Mouse (Mus musculus): ENCODE results near the gene Gm5431.
"Not testable (repeated sequence)": the region's sequence is repeated elsewhere in the genome, so short reads cannot be mapped to it uniquely, and the experiment has no call there.

The Gm5431 gene

DNA sequence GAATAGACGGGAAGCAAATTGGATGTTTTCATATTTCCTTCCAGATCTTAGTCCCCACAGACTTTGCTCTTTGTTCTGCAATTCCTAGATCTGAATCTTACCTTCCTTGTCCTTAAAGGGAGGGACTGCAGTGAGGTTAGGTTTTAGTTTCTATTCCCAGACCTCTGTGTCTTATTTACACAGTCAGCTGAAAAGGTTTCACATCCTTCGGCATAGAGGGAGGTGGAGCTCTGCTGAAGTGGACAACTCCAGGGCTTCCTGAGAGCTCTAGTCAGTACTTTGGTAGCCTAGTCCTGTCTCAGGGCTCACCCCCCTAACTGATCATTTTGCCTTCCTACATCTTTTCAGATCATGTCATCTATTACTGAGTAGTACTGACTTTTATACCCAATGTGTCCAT, at the start of gene Gm5431:
Gene Gm5431, minus strand, starts transcription at position 194 of the 400 bp plus-strand sequence.
- CTCF ChIA-PET, result no interaction called here

- CTCF ChIA-PET, result interaction anchor here (0.7 kb wide), 1 partner anchor 76 kb away, joined by 4 read pairs; no protein-coding TSS in a partner anchor
Observed at GRCm38 (mm10) chr11:48946090-48946489, 44.1 kb upstream of the Gm5431 start, which contains the start of gene Psme2b. Gene Psme2b (minus strand): TSS chr11:48946190.

DNA sequence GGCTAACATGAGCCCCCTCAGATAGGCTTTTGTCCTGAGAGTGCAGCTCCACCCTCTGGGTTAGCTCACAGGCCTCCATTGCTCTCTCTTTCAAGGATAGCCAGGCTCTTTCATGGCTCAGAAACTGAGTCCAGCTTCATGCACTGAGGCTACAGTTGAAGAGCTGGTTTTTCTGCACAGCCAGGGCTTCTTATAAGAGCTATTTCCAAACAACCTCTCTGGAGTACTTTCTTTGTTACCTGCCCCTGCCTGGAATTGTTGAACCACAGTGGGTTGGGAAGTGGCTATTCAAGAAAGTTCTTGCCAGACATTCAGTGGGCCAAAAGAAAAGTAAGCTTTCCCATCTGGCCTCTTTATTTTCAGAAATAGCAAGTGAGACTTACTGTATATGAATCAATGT, 37.3 kb upstream of the Gm5431 start:
- CTCF ChIA-PET, result not testable (repeated sequence)

- CTCF ChIA-PET, result not testable (repeated sequence)
Observed at GRCm38 (mm10) chr11:48935291-48935690, 33.3 kb upstream of the Gm5431 start.

GRCm38 (mm10) chr11:48933923-48934322, 31.9 kb upstream of the Gm5431 start:
- CTCF ChIA-PET, result interaction anchor here (0.8 kb wide), 1 partner anchor 1108 kb away, joined by 3 read pairs; no protein-coding TSS in a partner anchor

DNA sequence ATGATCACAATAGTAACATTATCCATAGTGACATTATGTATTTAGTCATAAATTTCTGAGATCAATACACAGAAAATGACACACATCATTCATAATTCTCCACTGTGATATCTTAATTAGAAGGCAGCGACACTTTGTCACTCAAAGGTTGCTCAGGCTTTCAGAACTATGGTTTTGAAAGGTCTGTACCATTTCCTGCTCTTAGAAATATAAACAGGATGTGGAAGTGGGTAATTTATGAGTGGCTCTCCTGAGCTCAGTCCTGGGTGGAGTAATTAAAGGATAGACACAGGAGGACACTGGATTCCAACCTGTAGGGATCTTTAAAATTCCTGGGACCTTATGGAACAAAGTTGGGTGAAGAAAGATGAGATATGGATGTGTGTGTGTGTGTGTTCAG, 31.4 kb upstream of the Gm5431 start:
- CTCF ChIA-PET, result not testable (repeated sequence)

DNA sequence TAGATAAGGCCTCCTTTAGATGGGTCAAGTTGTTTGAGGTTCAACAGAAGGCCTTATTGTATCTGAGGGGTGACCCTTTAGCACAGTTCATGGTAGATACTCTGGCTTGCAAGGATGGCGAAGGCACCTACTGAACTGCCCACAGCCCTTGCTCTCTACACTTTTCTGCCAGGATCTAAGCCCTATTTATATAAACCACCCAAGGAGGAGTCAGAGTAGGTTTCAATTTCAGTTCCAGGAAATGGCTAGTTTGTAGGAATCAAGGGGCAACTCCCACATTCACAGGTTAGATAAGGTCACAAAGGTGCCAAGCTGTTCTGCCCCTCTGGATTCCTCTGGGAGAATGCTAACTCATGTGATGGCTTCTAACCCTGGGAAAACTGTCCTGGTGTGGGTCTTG, 26.1 kb upstream of the Gm5431 start:
- CTCF ChIA-PET, result interaction anchor here (0.5 kb wide), 1 partner anchor 112 kb away, joined by 4 read pairs; no protein-coding TSS in a partner anchor

DNA sequence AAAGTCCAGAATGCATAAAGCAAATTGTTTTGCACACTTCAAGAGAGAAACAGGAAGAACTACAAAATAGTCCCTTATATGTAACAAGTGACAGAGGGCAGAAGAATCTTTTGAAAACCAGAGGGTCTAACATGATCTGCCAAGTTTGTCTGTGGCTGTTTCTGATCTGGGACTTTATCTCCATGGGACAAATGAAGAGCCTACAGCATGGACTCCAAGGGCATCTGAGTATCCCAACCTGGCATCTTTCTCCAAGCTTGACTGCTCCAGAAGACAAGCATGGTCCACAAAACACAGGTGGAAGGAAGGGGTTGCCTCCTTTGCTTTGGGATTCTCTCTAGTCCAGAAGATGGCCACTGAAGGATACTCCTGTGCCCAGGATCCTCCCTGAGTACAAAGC, 24.4 kb upstream of the Gm5431 start:
- CTCF ChIA-PET, result not testable (repeated sequence)

DNA sequence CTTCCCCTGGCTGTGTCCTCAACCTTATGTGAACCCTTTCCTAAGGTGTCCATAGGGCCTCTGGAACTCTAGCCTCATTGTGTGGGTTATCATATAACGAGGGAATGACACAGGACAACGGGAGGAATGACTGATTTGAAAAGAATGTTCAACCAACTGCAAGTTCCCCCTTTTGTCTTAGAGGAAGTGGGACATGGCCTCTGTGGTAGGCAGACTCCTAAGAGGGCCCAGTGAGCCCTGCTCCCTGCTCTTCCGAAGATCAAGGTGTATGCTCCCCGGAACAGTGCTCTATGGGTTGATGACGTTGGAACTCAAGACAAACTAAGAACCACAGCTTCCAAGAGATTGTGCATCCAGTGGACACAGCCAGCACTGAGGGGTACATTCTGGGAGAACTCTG, 21.8 kb upstream of the Gm5431 start:
- CTCF ChIA-PET, result not testable (repeated sequence)

DNA sequence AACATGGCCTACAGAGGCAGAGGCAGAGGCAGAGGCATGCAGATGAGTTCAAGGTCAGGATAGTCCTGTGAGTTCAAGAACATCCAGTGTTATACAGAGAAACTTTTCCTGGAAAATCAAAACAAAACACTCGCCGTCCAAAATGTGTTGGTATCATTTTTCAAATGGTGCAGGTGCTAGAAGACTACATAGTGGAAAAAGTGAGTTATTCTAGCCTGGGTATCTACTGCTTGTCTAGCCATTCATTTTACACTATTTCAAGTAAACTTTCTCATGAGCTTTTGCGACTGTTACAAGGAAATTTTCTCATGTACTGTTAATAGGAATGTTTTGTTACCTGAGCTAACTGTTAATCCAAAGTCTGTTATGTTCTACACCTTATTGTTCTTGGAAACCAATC, 16.4 kb upstream of the Gm5431 start:
- CTCF ChIA-PET, result no interaction called here

DNA sequence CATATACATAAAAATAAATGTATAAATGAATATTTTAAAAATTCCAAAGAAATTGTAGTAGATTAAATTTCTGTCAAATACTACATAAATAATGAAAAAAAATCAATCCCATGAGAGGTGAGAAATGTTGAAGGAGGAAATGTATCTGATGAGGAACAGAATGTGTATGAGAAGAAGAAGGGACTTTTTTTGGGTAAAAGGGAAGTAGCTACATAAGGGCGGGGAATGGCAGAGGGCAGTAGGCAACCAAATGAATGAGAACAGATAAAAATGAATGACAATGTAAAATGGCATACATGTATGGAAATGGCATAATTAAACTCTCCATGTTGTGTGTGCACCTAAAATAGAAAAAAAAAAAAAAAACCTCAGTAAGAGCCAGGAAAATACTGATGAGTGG, 11.6 kb upstream of the Gm5431 start:
- CTCF ChIA-PET, result no interaction called here

DNA sequence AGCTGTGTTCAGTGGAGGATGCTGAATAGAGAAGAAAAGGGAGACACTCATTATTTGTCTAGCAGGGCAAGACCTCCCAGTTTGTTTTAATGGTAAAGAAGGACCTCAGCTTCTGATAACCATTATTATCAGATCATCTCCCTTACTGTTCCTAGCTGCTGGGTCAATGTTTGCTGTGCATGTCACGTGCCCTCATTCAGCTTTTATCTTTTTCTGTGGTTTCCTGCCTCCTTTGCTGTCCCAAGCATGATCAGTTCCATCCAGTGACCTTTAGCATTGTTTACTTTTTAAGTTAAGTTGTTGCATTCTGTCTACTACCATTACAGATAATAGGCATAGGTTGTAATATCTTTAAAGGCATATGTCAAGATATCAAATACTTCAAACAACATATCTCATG, 6.4 kb upstream of the Gm5431 start:
- CTCF ChIA-PET, result no interaction called here

- CTCF ChIA-PET, result not testable (repeated sequence)
Observed at GRCm38 (mm10) chr11:48901567-48901930, 465 bp downstream of the Gm5431 start.

DNA sequence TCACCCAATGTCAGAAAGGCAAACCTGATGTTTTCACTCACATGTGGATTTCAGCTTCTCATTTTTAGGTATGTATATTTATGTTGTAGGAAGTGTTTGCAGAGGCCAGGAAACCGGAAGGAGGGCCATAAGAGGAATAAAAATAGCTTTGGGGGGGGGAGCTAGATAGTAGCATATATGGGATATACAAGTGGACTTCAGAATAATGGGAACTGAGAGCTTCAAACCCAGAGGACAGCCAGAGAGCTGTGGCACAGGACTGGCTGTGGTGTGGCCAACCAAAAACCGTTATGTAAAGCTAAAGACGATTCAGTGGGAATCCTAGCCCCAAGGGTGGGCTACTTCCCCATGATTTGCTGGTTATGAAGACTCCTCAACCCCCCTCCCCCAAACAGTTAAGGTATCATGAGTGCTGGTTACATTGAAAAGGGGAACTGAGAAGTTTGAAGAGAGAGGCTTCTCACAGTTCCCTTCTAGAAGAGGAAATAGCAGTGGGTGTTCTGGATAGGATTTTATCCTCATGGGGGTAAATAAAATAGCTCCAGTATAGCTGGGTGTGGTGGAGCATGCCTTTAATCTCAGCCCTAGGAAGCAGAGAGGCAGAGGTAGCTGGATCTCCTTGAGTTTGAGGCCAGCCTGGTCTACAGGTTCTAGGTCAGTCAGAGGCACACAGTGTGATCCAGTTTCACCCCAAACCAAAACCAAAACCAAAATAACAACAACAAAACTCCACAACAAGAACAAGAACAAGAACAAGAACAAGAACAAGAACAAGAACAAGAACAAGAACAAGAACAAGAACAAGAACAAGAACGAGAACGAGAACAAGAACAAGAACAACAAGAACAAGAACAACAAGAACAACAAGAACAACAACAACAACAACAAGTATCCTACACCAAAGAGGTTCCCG, 1.1 kb downstream of the Gm5431 start:
- CTCF ChIA-PET, result interaction anchor here (0.5 kb wide), 1 partner anchor 66 kb away, joined by 3 read pairs; no protein-coding TSS in a partner anchor

DNA sequence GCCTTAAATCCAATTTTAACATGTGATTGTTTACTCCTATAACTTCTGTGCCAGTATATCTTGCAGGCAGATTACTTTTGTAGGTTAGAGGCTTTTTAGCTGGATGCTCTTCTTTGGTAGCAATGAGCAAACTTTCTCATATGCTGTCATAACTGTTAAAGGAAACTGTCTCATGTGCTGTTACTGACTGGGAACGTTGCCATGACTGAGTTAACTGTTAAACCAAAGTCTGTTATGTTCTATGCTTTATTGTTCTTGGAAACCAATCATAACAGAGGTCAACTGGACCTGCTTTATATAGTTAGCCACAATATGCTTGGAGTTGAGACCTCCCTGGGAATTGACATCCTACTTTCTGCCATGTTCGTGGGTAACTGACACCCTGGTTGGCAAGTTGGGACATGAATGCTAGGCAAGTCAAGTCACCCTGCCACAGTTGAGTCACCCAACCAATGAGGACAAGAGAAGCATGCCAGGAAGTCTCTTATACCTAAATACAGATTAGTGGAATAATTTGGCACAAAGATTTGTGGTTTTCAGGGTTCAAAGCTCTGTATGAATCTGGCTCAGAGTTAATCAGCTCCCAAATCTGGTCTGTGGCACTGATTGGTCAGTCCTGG, 3.1 kb downstream of the Gm5431 start:
- CTCF ChIA-PET, result no interaction called here

DNA sequence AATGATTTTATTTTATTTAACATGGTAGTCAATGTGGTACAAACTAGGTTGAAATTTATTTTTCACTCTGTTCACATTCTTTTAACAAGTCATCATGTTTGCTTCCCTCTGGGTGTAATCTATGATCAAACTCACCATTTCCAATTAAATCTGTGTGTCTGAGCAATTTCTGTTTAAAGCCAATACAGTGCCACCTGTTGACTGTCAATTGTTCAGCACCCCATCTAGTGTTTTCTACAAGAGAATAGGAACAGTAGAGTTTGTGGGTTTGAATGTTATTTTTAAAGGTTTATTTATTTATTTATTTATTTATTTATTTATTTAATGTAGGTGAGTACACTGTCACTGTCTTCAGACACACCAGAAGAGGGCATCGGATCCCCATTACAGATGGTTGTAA, 25.3 kb downstream of the Gm5431 start:
- CTCF ChIA-PET, result interaction anchor here (0.8 to 2.5 kb wide), 2 partner anchors 216 to 227 kb away, joined by 3 to 8 read pairs; no protein-coding TSS in a partner anchor

- CTCF ChIA-PET, result interaction anchor here (2.5 kb wide), 1 partner anchor 228 kb away, joined by 8 read pairs; no protein-coding TSS in a partner anchor
Observed at GRCm38 (mm10) chr11:48875343-48875837, 26.6 kb downstream of the Gm5431 start.

DNA sequence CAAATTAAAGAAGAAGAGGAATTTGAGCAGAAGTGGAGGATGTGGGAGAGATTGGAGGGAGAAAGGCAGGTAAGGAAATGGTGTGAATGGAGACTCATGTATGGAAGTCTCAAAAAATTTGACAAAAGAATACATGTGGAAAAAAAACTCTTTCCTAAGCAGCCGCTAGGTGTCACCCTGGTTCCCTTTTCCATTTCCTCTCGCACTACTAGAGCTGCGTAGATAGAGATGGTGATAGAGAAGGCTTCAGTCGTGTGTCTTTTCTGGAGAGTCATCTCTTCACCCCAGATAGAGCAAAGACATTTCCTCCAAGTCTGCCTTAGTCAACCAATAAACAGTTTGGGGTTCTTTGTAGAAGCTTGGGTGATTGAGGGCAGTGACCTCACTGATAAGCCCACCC, 27.5 kb downstream of the Gm5431 start:
- CTCF ChIA-PET, result interaction anchor here (0.7 to 2.5 kb wide), 2 partner anchors 223 to 229 kb away, joined by 3 to 8 read pairs; no protein-coding TSS in a partner anchor

- CTCF ChIA-PET, result no interaction called here
Observed at GRCm38 (mm10) chr11:48873591-48874290, 28.3 kb downstream of the Gm5431 start.

DNA sequence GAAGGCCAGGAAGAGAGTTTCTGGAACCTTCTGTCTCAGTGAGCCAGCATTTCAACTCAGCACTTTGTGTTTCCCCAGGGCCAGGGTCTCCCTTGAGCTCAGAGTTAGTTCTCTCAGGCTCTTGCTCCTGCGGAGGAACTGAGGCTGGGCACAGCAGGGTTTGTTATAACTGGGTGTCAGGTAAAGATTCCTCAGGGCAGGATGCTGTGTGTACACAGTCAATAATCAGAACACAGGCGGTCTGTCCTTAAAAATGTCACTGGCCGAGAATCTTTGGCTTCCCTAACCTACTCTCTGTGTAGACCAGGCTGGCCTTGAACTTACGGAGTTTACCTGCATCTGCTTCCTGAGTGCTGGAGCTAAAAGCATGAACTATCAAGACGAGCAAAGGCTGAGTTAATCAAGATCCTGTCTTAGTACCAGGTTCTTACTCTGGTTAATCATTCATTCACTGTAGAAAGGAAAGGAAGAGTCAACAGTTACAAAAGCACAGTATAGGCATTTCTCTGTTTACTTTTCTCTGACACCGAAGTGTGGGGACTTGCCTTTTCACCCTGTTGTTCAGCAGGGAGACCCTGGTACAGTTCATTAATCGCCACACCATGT, 29.2 kb downstream of the Gm5431 start:
- CTCF ChIA-PET, result interaction anchor here (0.6 to 1.4 kb wide), 2 partner anchors 232 to 237 kb away, joined by 3 to 8 read pairs; no protein-coding TSS in a partner anchor

DNA sequence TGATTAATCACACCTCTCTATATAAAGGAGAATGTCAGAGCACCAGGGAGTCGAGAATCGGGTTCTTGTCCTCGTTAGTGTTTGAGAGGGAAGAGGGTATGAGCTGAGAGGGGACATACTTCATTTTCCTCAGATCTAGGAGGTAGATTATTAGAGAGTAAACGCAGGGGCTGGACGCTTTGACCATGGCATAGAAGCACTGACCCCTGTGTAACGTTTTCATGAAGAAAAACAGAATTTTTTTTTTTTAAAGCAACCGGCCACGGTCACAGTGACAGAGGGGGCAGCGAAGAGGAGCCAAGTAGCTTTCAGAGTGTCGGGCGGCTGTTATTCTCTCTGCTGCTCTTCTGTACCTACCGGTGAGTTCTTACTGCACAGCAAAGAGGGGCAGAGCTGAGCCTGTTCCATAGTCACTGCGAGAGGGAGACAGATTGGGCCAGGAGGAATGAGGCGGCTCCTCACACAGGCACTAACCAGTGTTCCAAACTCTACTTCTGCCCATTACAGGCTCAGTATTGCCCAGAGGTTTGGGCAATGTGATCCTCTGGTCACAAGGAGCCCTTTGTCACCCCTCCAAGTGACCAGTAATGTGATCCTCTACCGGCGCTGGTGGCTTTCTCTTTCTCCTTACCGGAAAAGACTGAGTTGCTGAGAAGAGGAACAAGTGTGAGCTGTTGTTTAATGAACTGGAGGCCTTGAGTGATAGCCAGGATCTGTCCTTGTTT, 30.0 kb downstream of the Gm5431 start:
- CTCF ChIA-PET, result interaction anchor here (0.6 to 1.4 kb wide), 3 partner anchors 190 to 238 kb away, joined by 3 to 8 read pairs (median 3); no protein-coding TSS in a partner anchor

All from spleen, embryonic (tissue).